Mouse (Mus musculus): Measurements from ENCODE around the gene Rps6ka3. TPM values are rescaled to one million over a fixed set of nuclear protein-coding genes. Genes with fewer than 3 reads are reported as not detected.

The Rps6ka3 gene
- total RNA-seq, 1 experiment from 2014 or later: 36.5 TPM

DNA sequence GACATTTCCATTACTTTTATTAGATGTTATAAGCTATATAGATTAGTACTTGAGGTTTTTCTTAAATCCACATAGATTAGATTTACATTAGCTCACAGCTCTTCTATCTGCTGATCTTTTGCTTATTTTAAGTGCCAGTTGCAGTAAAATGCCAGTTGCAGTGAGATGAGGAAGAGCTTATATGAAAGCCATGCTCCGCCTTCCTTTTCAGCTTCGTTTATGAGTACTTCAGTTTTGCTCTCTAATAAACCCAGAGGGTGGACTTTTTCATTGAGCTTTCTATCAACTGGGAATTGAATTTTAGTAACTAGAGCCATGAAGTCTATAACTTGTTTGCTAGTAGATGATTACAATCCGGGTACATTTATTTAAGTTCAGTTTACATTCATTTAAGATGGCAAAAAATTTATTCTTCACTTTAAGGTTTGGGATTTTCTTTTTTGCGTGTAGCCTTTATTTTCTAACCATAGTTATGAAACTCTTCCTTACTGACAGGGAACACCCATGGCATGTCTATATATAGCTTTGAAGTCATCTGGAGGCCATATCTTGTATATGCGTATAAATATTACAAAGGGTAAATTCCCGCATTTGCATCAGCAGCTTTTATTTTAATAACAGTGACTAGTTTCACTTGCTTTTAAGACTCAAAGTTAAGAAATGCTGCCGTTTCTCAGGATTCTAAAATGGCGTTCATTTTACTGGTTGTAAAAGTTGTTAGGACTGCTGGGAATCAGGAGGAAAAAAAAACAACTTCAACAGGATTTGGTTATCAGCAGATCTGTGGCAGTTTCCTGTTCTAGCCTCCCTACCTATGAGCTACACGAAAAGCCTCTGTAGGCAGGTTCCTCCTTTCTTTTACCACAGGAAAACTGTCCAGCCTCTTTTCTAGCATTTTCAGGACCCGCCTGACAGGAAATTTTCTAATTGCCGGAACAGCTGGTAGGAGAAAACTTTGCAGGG is 92.5 kb downstream of the Rps6ka3 start:
- no peak for ATAC-seq (replicated peaks; ENCODE audit: insufficient number of reproducible peaks, low FRiP score, low TSS enrichment, poor library complexity, severe bottlenecking)

DNA sequence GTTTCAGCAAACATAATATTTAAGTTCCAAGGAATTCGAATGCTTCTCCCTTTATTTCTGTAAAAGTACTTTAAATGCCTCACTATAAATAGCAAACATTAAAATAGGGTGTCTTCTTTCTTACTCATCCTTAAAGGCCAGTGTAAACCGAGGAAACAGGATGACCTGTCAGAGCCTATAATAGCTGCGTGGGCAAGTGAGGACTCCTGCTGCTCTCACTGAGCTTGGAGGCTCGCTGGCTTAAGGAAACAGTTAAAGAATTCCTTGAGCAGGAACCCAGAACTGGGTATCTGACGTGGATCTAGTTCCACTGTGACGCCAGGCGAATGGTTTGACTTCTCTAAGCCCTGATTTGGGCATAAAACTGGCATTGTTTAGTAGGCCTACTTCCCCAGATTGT is 105.2 kb downstream of the Rps6ka3 start:
- no peak for ATAC-seq (replicated peaks; ENCODE audit: insufficient number of reproducible peaks, low FRiP score, low TSS enrichment, poor library complexity, severe bottlenecking)

GRCm38 (mm10) chrX:159321342-159321741 is 111.2 kb downstream of the Rps6ka3 start:
- ATAC-seq (replicated peaks; ENCODE audit: insufficient number of reproducible peaks, low FRiP score, low TSS enrichment, poor library complexity, severe bottlenecking): no peak

- no peak for ATAC-seq (replicated peaks; ENCODE audit: insufficient number of reproducible peaks, low FRiP score, low TSS enrichment, poor library complexity, severe bottlenecking)
Measured at GRCm38 (mm10) chrX:159364506-159364905, 154.4 kb downstream of the Rps6ka3 start.

GRCm38 (mm10) chrX:159371831-159372752 is 162.0 kb downstream of the Rps6ka3 start, which contains the start of gene Eif1ax:
TSS of gene Eif1ax (plus strand) at chrX:159372178.
- peak; percentile 93 for ATAC-seq (replicated peaks; ENCODE audit: insufficient number of reproducible peaks, low FRiP score, low TSS enrichment, poor library complexity, severe bottlenecking)

GRCm38 (mm10) chrX:159372753-159373144 is 162.6 kb downstream of the Rps6ka3 start:
- ATAC-seq (replicated peaks; ENCODE audit: insufficient number of reproducible peaks, low FRiP score, low TSS enrichment, poor library complexity, severe bottlenecking): 0 out of 2 replicates have a peak, but pooled peaks have one; percentile 18

GRCm38 (mm10) chrX:159387105-159387504 is 177.0 kb downstream of the Rps6ka3 start:
- ATAC-seq (replicated peaks; ENCODE audit: insufficient number of reproducible peaks, low FRiP score, low TSS enrichment, poor library complexity, severe bottlenecking): no peak

- no peak for ATAC-seq (replicated peaks; ENCODE audit: insufficient number of reproducible peaks, low FRiP score, low TSS enrichment, poor library complexity, severe bottlenecking)
Measured at GRCm38 (mm10) chrX:159388953-159389352, 178.8 kb downstream of the Rps6ka3 start.

DNA sequence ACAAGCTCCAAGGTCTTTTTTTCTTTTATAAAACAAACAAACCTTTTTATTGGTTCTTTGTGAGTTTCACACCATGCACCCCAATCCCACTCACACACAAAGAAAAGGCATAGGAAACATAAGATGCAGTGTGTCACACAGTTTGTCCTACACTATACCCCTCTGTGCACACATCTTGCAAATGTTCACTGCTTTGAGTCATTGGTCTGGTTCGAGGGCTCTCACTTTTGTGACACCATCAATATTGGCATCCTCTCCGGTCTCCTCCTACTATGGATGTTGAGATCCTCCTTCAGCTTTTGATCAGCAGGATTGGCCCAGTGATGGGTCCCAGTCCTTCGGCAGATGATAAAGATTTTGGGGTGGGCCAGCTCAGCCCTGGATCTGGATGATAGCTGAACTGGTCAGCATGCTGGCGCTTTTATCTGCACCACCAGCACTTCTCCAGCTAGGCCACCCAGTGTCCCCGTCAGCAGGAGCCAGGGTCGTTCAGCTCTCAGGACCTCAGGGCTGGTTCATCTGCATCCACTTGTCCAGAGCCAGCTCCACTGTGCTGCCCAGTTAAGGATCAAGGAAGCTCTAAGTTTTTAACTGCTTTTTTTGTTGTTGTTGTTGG is 180.3 kb downstream of the Rps6ka3 start:
- ATAC-seq (replicated peaks; ENCODE audit: insufficient number of reproducible peaks, low FRiP score, low TSS enrichment, poor library complexity, severe bottlenecking): no peak

DNA sequence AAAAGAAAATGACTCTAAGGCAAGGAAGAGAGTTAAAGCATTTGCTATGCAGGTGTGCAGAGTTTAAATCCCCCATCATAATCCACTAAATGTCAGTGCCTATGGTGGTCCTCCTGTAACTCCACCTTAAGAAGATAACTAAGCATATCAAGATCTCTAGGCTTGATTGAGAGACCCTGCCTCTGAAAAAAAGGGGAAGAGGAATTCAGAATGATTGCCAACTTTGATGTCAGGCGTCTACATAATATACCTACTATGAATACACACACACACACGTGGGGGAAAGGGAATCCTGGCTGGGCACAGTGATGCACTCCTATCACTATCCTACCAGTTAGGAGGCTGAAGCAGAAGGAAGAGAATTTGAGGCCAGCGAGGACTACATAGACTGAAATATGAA is 181.1 kb downstream of the Rps6ka3 start:
- ATAC-seq (replicated peaks; ENCODE audit: insufficient number of reproducible peaks, low FRiP score, low TSS enrichment, poor library complexity, severe bottlenecking): no peak

- ATAC-seq (replicated peaks; ENCODE audit: insufficient number of reproducible peaks, low FRiP score, low TSS enrichment, poor library complexity, severe bottlenecking): no peak
Measured at GRCm38 (mm10) chrX:159409253-159409652, 199.1 kb downstream of the Rps6ka3 start.

- ATAC-seq (replicated peaks; ENCODE audit: insufficient number of reproducible peaks, low FRiP score, low TSS enrichment, poor library complexity, severe bottlenecking): no peak
Measured at GRCm38 (mm10) chrX:159414130-159414828, 204.2 kb downstream of the Rps6ka3 start, which contains the start of gene Map7d2. TSS of gene Map7d2 (plus strand) at chrX:159414572.

GRCm38 (mm10) chrX:159414829-159415673 is 204.9 kb downstream of the Rps6ka3 start:
- ATAC-seq (replicated peaks; ENCODE audit: insufficient number of reproducible peaks, low FRiP score, low TSS enrichment, poor library complexity, severe bottlenecking): no peak

Other genes with a start within 250 kb of the Rps6ka3 start
- 21.6 to 33.1 TPM (median 26.9 TPM) in 3 replicates for gene Eif1ax, start 161.9 kb downstream of the Rps6ka3 start, total RNA-seq (2017)
- gene Map7d2, start 204.3 kb downstream of the Rps6ka3 start, total RNA-seq (2017): not detected in 3 replicates